Mouse (Mus musculus): ENCODE results near the gene Sorcs3.

Gene Sorcs3

DNA sequence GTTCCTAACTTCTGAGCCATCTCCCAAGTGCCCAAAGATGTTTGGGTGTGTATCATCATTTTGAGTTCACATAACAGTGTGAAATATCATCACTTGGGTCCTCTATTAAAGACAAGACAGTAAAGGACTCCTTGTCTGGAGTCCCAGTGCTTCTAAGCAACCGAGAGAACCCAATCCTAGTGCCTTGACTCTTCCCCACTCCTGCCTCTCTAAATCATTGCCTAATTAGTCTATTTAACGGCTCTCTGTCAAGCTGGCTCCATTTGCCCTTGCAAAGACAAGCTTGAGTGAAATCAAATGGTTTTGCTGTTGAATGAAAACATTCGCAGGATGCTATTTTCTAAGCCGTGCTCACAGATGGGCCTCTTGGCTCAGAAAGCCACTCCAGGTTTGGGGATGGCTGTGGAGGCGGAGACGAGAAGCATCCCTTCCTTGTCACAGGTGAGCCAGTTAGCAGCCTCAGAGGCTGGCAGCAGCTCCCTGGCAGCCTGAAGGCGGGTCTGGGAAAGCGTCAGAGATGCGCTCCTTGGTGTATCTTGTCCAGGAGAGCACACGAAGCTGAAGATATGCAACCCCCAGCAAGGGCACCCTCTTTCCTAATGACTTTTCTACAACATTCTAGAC, 79.9 kb downstream of the Sorcs3 start:
- DNase-seq = peak; percentile 70

DNA sequence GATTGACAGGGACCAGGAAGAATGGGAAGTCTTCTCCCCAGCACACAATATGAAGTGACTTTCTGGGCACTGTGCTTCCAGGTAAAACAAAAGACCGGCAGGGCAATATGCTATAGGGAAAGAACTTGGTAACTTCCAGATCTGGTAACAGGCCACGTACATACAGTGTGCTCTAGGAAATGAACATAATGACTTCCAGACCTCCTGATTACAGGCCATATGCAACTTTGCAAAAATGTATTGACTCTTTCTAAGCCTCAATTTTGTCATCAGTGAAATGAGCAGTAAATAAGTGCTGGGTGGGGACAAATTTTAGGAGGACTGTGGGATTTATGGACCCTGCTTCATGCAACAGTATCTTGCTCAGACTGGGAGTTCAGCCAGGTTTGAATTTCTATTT, 88.4 kb downstream of the Sorcs3 start:
- DNase-seq = no peak

DNA sequence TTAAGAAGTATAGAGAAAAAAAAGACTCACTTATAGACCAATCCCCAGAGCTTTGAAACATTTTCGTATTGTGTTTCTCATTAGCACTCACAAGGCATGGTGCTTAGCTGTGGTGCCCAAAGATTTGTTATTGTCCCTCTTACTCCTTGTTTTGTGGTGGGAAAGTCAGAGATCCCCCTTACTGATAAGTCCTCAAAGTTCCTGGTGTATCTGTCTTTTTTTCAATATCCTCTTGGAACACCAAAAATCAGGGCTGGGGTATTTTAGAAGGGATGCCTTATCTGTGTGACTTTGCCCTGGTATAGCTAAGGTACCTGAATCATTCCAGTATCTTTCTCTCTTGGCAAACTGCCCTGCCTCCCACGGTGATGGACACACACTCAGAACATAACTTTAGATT, 92.6 kb downstream of the Sorcs3 start:
- peak; percentile 44 for DNase-seq

DNA sequence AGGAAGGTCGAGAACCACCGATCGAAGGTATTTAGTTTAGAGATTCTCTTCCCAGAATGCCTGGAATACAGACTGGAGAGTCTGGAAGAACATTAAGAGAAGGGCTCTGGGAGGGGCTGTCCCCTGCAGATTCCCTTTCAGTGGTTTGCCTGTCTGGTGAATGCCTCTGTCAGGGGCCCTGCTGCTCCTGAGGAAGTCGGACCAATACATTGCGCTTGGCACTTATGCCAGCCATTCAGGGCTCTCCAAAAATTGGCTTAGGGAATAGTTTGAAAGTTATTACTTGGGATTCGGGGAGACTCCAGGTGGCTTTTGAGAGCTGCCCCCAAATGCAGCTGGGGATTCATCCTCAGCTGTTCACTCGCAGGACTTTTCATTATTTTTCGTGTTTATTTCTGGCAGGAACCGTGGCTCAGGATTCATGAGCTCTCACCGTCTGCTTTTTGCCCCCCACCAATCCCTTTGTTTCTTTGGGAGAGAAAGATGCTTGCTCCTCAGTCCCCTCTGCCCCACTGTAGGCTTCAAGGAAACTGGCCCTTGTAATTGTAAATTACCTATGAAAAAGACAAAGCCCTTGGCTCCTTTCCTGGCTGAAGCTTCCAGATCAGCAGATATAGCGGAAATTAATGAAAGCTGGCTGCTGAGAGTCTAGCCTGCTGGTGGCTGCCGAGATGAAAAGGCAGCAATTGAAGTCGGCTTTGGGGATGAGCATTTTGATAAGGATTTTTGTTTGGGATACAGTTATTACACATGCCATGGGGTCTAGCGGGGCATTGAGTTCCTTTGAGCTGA, 94.8 kb downstream of the Sorcs3 start:
- no peak for DNase-seq

DNA sequence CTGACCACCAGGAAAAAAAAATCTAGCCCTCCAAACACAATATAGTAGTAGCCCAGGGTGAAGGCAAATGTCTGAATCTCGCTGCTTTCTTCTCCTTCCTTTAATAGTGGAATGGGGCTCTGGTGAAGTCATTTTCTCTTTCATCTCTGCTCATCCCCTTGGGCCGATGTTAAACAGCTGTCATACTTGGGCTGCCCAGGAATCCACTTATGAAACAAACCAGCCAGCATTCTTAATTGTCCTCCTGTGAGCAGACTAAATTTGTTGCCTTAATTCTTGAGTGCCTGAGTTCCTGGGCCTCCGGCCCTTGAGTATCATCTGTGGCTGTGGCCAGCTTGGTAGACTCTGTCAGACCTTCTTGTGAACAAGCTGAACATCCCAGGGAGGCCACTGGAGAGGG, 95.5 kb downstream of the Sorcs3 start:
- DNase-seq = no peak

DNA sequence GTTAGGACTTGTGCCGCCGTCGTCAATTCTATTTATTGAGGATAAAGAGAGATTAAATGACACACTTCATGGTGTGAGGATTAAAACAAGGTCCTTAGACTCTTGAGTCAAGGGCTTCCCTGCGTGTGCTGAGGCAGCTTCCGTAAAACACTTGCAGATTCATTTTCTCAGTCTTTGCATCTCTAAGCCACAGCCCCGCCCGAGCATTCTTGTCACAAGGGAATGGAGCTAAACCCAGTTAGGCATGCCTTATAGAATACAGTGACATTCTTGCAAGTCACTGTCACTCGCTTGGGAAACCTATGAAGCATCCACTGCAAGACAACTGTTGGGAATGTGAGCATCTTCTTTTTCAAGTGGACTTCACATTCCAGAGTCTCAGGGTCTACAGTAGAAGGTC, 102.5 kb downstream of the Sorcs3 start:
- DNase-seq = no peak

DNA sequence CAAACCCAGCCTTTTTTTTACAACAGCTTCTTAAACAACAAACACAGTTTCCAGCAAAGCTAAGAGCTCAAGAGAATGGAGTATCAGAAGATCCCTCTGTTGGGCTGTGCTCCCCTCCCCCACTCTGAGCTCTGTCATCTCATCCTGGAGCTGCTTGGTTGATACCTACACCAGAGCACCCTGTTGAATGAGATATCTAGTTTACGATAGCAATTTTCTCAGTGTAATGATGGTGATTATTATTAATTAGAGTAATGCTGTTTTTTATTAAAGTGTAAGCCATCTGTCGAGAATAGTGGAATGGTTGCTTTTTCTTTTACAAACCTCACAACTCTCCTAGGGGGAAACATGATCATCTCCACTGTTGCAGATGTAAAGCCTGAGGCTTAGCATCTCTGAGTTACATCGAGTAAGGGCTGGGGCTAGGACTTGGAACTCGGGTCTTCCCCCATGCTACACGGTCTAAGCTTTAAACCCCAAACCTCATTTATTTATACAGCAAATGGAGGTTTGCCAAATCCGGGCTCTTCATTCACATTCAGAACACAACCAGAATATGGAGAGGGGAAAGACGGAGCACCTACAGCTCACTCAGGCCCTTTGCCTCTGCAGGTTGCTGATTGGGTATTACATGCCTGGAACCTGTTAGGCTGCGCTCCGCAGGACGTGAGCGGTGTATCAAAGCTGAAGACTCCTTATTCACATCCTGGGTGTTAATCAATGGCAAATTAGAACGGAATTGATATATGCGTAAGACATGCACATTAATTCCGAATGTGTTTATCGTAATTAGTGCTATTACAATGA, 103.9 kb downstream of the Sorcs3 start:
- DNase-seq = no peak

DNA sequence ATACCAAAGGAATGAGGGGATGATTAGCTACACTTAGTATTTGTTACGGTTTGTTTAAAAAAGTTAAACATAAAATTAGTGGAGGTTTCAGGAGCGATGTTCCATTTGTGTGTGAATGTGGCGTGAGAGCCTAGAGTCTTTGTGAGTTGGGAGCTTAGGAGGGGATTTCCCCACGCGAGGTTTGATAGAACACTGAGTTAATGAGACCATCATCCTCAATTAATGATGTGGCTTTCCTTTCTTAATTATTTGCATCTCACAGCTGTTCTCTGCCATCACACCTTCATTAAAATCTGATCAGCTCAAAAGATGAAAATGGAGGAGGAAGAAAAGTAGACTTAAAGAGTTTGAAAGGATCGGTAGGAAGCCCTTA, 104.5 kb downstream of the Sorcs3 start:
- DNase-seq = no peak

DNA sequence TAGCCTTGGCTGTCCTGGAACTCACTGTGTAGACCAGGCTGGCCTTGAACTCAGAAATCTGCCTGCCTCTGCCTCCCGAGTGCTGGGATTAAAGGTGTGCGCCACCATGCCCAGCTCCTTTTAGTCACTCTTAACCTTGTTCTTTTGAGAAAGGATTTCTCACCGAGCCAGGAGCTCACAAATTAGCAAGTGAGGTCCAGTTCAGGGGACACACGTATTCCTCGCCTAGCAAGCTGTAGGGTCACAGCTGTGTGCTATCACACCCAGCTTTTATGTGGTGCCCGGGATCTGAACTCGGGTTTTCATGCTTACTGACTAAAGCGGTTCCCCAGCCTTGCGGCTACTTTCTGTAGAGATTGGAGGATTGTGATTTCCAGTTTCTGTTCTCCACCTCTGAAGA, 108.0 kb downstream of the Sorcs3 start:
- no peak for DNase-seq

DNA sequence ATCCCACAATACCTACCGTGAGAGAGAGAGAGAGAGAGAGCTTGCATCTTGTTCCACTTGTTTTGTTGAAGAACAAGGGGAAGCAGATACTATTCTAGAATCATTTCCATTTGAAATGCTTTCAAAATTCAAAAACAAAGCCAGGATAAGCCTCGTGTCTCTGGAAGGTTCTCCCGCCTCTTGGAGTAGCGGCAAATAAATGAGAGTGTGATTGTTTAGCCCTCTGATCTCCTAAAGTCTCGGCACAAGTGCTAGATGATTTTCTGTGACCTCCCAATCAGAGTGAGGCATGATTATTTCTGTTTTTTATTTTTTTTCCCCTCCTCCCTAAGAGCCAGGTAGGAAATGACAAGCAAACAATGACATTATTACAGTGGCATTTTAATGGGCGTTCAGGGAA, 121.3 kb downstream of the Sorcs3 start:
- DNase-seq = no peak

DNA sequence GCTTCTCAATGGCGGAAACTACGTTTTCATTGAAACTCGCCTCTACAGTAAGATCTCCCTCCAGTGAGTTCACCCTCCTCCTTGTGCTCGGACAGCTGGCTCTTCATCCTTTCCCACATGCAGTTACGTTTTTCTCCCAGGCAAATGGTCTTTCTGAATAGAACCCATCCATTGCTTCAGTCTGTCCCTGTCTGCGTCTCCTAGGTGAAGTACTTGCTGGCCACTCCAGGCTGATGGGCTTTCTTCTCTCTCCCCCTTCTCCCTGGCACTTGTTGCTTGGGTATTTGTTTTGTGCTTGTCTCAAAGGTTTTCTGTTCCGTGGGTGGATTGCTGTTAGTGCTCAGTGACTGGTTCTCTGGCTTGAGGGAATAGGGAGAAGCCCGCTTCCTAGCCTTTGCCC, 122.3 kb downstream of the Sorcs3 start:
- no peak for DNase-seq

DNA sequence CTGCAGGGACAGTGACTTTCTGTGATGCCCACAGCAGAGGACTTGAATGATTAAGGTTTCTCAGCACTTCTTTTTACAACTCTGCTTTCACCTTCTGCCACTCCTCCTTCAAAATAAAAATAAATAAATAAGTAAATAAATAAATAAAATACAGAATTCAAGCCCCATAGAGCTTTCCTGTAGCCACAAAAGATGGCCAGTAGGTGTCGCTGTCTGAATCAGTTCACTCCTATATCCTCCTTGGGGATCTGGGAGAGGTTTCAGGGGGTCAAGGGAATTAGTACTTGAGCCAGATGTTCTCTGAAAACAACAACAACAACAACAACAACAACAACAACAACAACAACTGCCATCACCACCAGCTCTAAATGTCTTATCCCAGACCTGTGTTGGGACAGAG, 125.8 kb downstream of the Sorcs3 start:
- no peak for DNase-seq

DNA sequence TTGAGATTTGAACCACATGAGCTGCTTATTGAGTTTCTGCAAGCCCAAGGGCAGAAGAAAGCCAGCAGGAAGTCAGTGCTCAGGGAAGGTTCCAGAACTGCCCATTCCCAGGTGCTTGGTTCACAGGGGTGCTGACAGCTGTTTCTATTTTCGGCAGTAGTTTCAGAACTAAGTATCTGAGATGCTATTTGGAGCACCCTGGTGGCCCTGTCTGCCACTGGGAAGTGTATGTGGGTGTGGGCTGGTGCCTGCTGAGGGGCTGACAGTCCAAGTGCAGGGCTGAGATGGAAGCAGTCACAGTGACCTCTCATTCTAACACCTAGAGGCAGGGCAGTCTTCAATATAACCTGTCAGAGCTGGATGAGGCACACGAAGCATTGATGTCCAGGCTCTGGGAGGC, 127.3 kb downstream of the Sorcs3 start:
- peak; percentile 96 for DNase-seq

DNA sequence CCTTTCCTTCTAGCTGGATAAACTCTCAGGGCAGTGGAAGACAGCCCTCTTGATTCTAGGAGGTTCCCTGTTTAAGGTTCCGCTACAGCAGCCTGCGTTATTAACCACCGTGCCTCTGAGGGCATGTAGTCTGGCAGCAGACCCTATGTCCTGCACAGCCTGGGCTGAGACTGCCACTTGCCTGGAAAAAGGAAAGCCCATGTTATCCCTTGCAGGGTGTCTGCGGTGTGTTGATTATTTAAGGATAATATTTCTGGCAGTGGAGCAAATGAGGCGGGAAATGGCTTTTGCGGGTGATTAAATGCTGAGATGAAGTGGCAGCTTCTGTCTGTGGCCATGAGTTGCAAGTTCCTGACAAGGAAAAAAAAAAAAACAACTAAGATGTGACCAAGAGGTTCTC, 131.6 kb downstream of the Sorcs3 start:
- DNase-seq = peak; percentile 74

DNA sequence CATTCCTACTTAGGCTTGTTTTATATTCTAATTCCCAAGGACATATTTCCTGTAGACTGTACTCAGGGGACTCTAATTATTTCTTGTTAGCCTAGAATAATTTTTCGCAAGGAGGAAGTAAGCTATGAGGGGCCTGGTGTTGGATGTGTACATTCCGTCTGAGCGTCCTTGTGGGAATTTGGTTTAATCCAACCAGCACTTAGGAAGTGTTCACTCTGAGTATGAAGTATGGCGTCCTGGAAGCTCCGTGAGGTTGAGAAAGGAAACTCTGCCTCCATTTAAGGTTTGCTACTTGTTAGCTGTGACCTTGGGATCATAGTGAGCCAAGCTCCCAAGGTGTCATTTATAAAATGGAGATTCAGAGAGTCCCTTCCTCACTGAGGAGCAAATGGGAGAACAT, 132.3 kb downstream of the Sorcs3 start:
- DNase-seq = peak; percentile 77

DNA sequence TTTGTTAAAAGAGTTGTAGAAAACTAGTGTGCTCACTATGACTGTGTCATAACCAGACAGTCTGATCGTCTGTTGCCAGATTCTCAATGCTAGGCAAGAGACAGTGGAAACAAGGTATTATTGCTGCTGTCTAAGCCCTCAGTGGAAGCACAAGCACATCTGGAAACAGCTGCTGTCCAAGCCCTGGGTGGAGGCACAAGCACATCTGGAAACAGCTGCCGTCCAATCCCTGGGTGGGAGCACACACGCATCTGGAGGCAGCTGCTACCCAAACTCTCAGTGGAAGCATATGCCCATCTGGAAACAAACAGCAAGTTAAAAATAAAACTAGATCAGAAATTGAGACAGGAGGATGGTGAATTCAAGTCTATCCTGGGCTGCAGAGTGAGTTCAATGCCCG, 136.9 kb downstream of the Sorcs3 start:
- DNase-seq = peak; percentile 93

DNA sequence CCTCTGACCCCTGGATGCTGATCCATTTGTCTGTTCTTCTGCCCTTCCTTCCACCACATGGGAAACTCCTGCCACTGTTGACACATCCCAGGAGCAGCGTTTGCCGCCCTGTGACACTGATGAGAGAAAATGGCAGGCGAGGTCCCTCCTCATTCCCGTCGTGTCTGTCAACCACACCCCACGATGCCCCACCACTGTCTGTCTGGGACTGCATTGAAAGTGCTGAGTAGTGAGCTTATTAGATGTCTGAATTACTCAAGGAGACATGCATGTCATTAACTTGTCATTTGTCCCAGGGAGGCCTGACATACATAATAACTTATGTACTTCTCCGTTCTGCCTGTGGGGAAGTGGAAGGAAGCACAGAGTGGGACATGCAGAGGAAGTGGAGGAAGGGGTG, 137.6 kb downstream of the Sorcs3 start:
- DNase-seq = no peak

DNA sequence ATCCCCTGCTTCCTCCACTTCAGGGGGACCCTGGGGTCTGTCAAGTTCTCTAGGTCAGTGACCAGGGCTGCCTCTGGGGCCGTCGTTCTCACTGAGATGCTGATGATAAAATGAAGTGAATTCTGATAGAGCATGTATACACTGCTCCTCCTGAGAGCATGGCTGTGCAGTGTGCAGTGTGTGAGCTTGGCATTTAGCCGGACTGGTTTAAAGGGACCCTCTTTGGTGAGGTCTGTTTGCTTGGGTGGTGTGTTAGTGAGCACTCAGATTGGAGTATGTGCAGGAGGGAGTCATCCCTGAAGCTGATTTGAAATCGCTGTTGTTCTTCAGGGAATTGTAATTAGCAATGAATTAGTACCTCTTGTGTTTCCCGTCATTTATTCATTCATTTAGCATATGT, 141.3 kb downstream of the Sorcs3 start:
- DNase-seq = peak; percentile 78

DNA sequence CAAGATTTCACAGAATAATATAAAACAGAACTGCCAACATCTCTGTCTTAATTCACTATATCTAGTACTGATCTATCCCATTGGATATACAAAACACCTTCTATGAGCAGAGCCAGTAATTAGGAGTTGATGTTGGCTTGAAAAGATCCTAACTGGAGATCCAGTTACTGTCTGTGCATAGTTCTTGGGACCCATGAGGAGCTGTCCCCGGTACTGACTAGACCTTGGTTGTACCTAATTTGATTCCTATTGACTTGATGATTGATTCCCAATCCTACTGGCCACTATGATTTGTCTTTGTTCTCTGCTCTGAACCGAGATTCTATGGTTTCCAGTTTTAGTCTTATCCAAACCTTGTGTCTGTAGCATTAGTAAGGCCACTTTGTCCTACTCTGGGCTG, 151.0 kb downstream of the Sorcs3 start:
- DNase-seq = peak; percentile 30

DNA sequence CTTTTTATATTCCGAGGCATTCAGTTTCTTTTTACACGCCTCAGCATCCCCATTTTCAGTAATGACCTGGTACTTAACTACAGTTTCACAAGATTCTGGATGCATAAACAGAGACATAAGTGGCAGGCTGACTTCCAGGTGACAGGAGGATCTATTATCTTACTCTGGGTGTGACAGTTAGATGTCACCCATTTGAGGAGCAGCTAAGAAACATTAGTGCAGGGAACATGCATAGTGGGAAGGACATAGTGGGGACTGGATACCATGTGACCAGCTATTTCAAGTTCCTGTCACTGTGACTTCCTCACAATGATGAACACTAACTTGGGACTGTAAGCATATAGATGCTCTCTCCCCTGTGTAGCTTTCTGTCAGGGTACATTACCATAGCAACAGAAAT, 156.3 kb downstream of the Sorcs3 start:
- no peak for DNase-seq

DNA sequence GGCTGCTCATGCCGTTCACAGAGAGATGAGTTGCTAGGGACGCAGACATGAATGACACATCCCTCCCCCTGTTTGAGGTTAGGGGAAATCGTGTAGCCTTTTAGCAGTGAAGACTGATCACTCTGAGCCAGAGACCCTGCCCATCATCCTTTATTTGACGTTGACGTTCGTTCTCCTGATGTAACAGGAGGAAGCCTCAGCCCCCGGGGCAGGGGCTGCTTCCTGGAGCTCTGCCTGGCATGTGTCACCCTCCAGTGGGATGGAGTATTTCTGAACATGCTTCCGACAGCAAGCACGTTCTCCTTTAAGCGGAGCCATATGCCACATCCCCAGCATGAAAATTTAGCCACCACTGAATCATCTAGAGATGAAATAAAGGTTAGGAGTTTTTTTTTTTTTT, 162.2 kb downstream of the Sorcs3 start:
- no peak for DNase-seq

DNA sequence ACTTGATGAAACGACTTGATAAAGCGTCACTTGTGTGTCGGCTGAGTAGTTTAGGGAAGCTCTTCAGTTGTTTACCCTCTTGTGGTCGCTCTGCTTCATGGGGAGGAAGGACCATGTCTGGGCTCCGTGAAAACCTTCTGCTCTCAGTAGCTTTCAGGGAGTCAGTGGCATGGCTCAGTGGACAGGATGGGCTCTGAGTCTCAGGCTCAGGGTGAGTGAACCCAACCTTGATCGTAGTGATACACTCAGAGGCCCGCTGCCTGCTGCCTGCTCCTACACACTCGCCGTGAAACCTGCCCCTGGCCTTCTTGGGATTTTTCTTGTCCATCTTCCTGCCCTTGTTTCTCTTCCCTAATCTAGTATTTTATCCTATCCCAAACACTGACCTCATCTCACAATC, 166.0 kb downstream of the Sorcs3 start:
- no peak for DNase-seq

DNA sequence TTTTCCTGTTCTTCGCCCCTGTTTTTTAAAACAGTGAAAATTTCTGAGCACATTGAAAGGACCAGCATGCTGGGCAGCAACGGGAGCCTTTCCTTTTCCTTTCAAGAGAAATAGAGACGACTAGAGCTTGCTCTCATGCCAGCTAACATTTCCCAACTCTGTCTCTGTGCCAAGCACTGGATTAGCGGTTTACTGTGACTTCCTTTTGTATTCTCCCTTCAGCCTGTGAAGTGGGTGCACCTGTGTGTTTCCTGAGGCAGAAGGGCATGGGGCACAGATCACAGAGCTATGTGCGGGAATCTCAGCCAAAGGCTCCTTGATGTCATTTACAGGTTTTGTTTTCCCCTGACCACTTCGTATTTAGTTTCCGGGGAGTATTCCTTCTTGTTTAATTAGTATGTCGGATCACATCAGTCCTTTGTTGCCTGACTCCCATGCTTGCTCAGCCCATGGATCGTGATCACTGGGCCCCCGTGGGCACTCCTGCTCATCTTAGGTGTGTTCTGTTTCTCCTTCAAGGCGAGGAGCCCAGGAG, 172.2 kb downstream of the Sorcs3 start:
- DNase-seq = peak; percentile 55

DNA sequence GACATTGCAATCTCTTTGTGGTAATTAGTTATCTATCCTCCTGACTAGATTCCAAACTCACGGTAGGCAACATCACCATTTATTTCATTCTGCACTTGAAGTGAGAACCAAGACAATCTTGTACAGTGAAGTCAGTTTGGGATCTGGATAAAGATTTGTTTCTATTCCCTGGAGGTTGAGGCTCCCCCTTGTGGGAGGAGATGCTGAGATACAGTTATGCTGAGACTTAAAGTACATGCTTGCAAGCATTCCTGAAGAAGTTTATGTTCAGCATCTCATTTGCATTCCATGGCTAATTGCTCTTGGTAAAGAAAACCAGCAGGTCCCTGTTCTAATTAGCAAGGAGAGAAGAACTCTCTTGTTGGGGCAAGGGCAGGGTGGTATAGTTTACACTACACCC, 185.7 kb downstream of the Sorcs3 start:
- peak; percentile 3 for DNase-seq
